8 mouse cellular contexts compared by ENCODE assay signal in genomic region chr6:128760016-128760415, GRCm38 (mm10). TPM values are rescaled to one million over a fixed set of nuclear protein-coding genes. Genes with fewer than 3 reads are reported as not detected.
DNase-seq lines count a peak whose midpoint lies in the region; ATAC-seq and TF ChIP-seq lines count a peak whose summit lies in the region.
"Not testable (repeated sequence)": the region's sequence is repeated elsewhere in the genome, so short reads cannot be mapped to it uniquely, and the experiment has no call there.

No protein-coding gene starts in this region.

- H3K27me3 ChIP-seq in embryonic facial prominence, embryonic 14.5 days (replicated peaks; ENCODE audit: control insufficient read depth, insufficient read depth, low read length); limb, embryonic 13.5 days; midbrain, embryonic 15.5 days (replicated peaks): not testable (repeated sequence)

- under 1% methylated on average over 22 of the region's 22 CpGs for whole genome bisulfite sequencing in bone marrow, adult 2 months
- WGBS in embryonic facial prominence, embryonic 14.5 days = under 1% methylated on average over 22 of the region's 22 CpGs
- 0% methylated on average over 22 of the region's 22 CpGs for WGBS in limb, embryonic 13.5 days
- WGBS in midbrain, embryonic 15.5 days = under 1% methylated on average over 22 of the region's 22 CpGs

- DNase-seq in A20 (ENCODE audit: low read depth, low spot score) = peak; percentile 90
- peak; percentile 83 for DNase-seq in embryonic facial prominence, embryonic 14.5 days (ENCODE audit: low spot score)
- DNase-seq in heart, adult 8-10 months (ENCODE audit: low spot score) = peak; percentile 94
- DNase-seq in kidney, adult 8-10 months = peak; percentile 87 to 96
- peak; percentile 83 to 91 for DNase-seq in spleen, adult 18-20 months

- peak overlapping the region; percentile 42; the same call in 1 of the 2 replicates for H3K27ac ChIP-seq in bone marrow, adult 2 months (ENCODE audit: control insufficient read depth, insufficient read depth, low read depth, low read length, poor library complexity)
- H3K27ac ChIP-seq in embryonic facial prominence, embryonic 14.5 days (replicated peaks; ENCODE audit: low read depth, low read length) = peak overlapping the region; percentile 92
- H3K27ac ChIP-seq in limb, embryonic 13.5 days = peak overlapping the region; percentile 81
- peak overlapping the region; percentile 95 for H3K27ac ChIP-seq in midbrain, embryonic 15.5 days

- peak overlapping the region; percentile 75 for H3K9ac ChIP-seq in embryonic facial prominence, embryonic 14.5 days (ENCODE audit: low read depth, low read length)
- peak overlapping the region; percentile 73 for H3K9ac ChIP-seq in limb, embryonic 13.5 days
- peak overlapping the region; percentile 77 for H3K9ac ChIP-seq in midbrain, embryonic 15.5 days

- not testable (repeated sequence) for H3K36me3 ChIP-seq in embryonic facial prominence, embryonic 14.5 days (ENCODE audit: control insufficient read depth, insufficient read depth, low read length); limb, embryonic 13.5 days; midbrain, embryonic 15.5 days (replicated peaks)

- ATAC-seq in embryonic facial prominence, embryonic 14.5 days (ENCODE audit: low read depth) = peak; percentile 24
- ATAC-seq in limb, embryonic 13.5 days (ENCODE audit: low FRiP score, low read depth) = peak; percentile 34
- peak; percentile 65 for ATAC-seq in midbrain, embryonic 15.5 days (replicated peaks)

- TF ChIP-seq CTCF in bone marrow, adult 2 months (IDR thresholded peaks at IDR 0.05; ENCODE audit: control insufficient read depth, insufficient read depth, low read length) = not testable (repeated sequence)

- peak overlapping the region; percentile 73 for H3K4me3 ChIP-seq in bone marrow, adult 2 months (replicated peaks; ENCODE audit: control insufficient read depth, low read depth, low read length)
- H3K4me3 ChIP-seq in embryonic facial prominence, embryonic 14.5 days (ENCODE audit: low read depth, low read length) = peak overlapping the region; percentile 63
- H3K4me3 ChIP-seq in limb, embryonic 13.5 days = peak overlapping the region; percentile 61
- H3K4me3 ChIP-seq in midbrain, embryonic 15.5 days = peak overlapping the region; percentile 66

- H3K9me3 ChIP-seq in embryonic facial prominence, embryonic 14.5 days (ENCODE audit: control insufficient read depth, low read length); limb, embryonic 13.5 days; midbrain, embryonic 15.5 days: not testable (repeated sequence)

- not testable (repeated sequence) for H3K4me1 ChIP-seq in bone marrow, adult 2 months (ENCODE audit: control insufficient read depth, insufficient read depth, low read length); embryonic facial prominence, embryonic 14.5 days (ENCODE audit: control insufficient read depth, insufficient read depth, low read length); limb, embryonic 13.5 days
- H3K4me1 ChIP-seq in midbrain, embryonic 15.5 days = peaks cover 10% of the 10 kb centered on the region

- TF ChIP-seq POLR2A in bone marrow, adult 2 months (IDR thresholded peaks at IDR 0.05; ENCODE audit: borderline replicate concordance, control insufficient read depth, low read depth, low read length) = not testable (repeated sequence)

- peak overlapping the region; percentile 34 for H3K4me2 ChIP-seq in embryonic facial prominence, embryonic 14.5 days (ENCODE audit: low read depth, low read length)
- peak overlapping the region; percentile 48 for H3K4me2 ChIP-seq in limb, embryonic 13.5 days (replicated peaks)
- peak overlapping the region; percentile 36 for H3K4me2 ChIP-seq in midbrain, embryonic 15.5 days

RNA-seq across cellular contexts. Expression of gene Klrb1c, which starts 29.0 kb away (rescaled TPM):
- polyA plus RNA-seq in bone marrow, adult 2 months (2011; ENCODE audit: insufficient read depth, insufficient read length, low replicate concordance, missing spikeins) = 0.77 and 6.6 TPM in 2 replicates
- polyA plus RNA-seq in embryonic facial prominence, embryonic 14.5 days (2014; fragmentation: Nextera tagmentation; extraction: Ambion mirVana) = 0.14 TPM in 1 of 2 replicates, not detected in the other
- total RNA-seq in heart, adult 8-10 months (2022) = under 1 TPM in 3 of 4 experiments, not detected in 1; 0.14 to 0.32 (median 0.31) TPM
- 0.15 TPM in 1 of 2 replicates, not detected in the other for polyA plus RNA-seq in limb, embryonic 13.5 days (2015; fragmentation: Nextera tagmentation; extraction: Ambion mirVana)
- 0.12 and 0.13 TPM in 2 replicates for polyA plus RNA-seq in midbrain, embryonic 15.5 days (2015; fragmentation: Nextera tagmentation; extraction: Ambion mirVana)

RNA-seq across cellular contexts. Expression of gene Klrb1, which starts 37.2 kb away (rescaled TPM):
- 1.3 TPM in 1 of 2 replicates, not detected in the other for polyA plus RNA-seq in bone marrow, adult 2 months (2011; ENCODE audit: insufficient read depth, insufficient read length, low replicate concordance, missing spikeins)
- not detected in 2 replicates for polyA plus RNA-seq in embryonic facial prominence, embryonic 14.5 days (2014; fragmentation: Nextera tagmentation; extraction: Ambion mirVana)
- total RNA-seq in heart, adult 8-10 months (2022) = not detected
- polyA plus RNA-seq in limb, embryonic 13.5 days (2015; fragmentation: Nextera tagmentation; extraction: Ambion mirVana) = not detected in 2 replicates
- polyA plus RNA-seq in midbrain, embryonic 15.5 days (2015; fragmentation: Nextera tagmentation; extraction: Ambion mirVana) = 0.82 and 0.94 TPM in 2 replicates

Comparison
In these comparisons a context has a peak if more than half of its experiments do, and no peak if none do; other contexts are left out.
1. Peak in every context shown above with its lines: DNase-seq, ATAC-seq, H3K4me3 ChIP-seq and H3K27ac ChIP-seq.
2. H3K27ac ChIP-seq: peak in every context shown above with its lines; median percentile 95 in midbrain, embryonic 15.5 days; 92 in embryonic facial prominence, embryonic 14.5 days; 81 in limb, embryonic 13.5 days; 42 in bone marrow, adult 2 months.